Mouse (Mus musculus): Measurements from ENCODE around the gene Nbeal2. TPM values are rescaled to one million over a fixed set of nuclear protein-coding genes. Genes with fewer than 3 reads are reported as not detected.
A peak's percentile ranks its signal among the peaks of the same experiment; 100 is the strongest.

Nbeal2 gene
- polyA plus RNA-seq, 1 experiment from 2014 or later = 2.4 TPM

DNA sequence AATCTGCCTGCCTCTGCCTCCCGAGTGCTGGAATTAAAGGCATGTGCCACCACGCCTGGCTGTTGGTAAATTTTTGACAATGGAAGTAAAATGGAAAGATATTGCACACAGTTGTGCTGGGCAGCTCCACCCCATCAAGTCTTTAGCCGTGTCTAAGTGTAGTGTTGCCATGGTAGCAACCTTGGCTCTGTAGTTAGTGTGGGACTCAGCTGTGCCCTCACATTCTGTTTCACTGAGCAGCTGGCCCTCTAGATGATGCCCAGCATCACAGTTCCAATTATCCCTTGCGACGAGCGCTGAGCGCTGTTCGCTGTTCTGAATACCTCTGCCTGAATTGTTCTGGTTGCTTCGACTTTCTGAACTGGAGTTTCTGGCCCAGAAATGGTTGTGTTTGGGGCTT, 27.9 kb upstream of the Nbeal2 start:
- Histone ChIP-seq H3K9ac (ENCODE audit: low read depth, low read length) (no peak overlapping the region), H3K27me3 (ENCODE audit: control insufficient read depth, insufficient read depth, low read length) (no peaks in the 10 kb centered on the region), H3K4me2 (replicated peaks; ENCODE audit: low read depth, low read length) (no peak overlapping the region), H3K27ac (ENCODE audit: low read depth, low read length) (peak overlapping the region; percentile 54; the same call in 1 of the 2 replicates), H3K4me1 (replicated peaks; ENCODE audit: control insufficient read depth, insufficient read depth, low read length) (peaks cover 14% of the 10 kb centered on the region), H3K36me3 (ENCODE audit: control insufficient read depth, insufficient read depth, low read length) (no peaks in the 10 kb centered on the region), H3K9me3 (ENCODE audit: control insufficient read depth, low read length) (no peaks in the 10 kb centered on the region), H3K4me3 (ENCODE audit: low read depth, low read length) (no peak overlapping the region)
- DNase-seq (ENCODE audit: low spot score) (peak; percentile 50), ATAC-seq (ENCODE audit: low FRiP score) (peak; percentile 76)
- WGBS = 69% methylated on average over 9 of the region's 9 CpGs

DNA sequence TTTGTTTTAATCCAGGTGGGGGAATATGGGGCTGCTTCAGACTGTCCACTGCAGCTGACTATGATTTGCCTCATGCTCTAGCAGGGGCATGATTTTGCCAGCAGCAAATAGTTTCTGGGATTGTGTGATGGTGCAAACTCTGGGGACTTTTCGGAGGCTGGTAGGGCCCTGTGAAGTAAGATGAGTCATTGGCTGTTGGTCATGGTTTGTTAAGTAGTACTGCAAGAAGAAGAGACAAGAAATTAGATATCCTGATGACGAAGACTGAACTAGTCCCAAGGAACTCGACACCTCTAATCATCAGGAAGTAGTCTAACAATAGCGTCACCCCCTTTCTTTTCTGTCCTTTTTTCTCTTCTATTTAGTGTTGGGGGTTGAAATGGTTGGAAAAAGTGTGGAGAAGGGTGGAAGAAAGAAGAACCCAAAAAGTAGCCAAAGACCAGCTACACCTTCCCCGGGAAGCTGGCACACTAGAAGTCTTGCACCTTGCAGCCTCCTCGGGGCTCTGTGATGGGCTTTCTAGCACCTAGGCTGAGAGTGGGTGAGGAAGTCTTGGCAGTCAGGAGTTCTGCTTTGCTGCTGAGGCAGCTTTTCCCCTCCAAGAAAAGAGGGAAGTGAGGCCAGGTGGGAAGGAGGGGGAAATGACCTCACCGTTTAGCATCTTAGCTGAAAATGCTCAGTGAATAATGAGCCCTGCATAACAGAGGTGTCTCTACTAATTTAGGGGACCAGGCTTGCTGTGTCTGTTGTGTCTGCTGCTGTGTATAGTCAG, 27.0 kb upstream of the Nbeal2 start:
- H3K36me3 ChIP-seq (ENCODE audit: control insufficient read depth, insufficient read depth, low read length) = no peaks in the 10 kb centered on the region
- H3K9ac ChIP-seq (ENCODE audit: low read depth, low read length) = no peak overlapping the region
- 0 out of 2 replicates have a peak overlapping the region, but pooled peaks have one; percentile 13 for H3K27ac ChIP-seq (ENCODE audit: low read depth, low read length)
- H3K4me3 ChIP-seq (ENCODE audit: low read depth, low read length) = no peak overlapping the region
- WGBS = 80% methylated on average over 7 of the region's 7 CpGs
- no peaks in the 10 kb centered on the region for H3K27me3 ChIP-seq (ENCODE audit: control insufficient read depth, insufficient read depth, low read length)
- H3K4me2 ChIP-seq (replicated peaks; ENCODE audit: low read depth, low read length) = no peak overlapping the region
- ATAC-seq (ENCODE audit: low FRiP score) = no peak
- H3K9me3 ChIP-seq (ENCODE audit: control insufficient read depth, low read length) = no peaks in the 10 kb centered on the region
- H3K4me1 ChIP-seq (replicated peaks; ENCODE audit: control insufficient read depth, insufficient read depth, low read length) = peaks cover 14% of the 10 kb centered on the region
- DNase-seq (ENCODE audit: low spot score) = no peak

DNA sequence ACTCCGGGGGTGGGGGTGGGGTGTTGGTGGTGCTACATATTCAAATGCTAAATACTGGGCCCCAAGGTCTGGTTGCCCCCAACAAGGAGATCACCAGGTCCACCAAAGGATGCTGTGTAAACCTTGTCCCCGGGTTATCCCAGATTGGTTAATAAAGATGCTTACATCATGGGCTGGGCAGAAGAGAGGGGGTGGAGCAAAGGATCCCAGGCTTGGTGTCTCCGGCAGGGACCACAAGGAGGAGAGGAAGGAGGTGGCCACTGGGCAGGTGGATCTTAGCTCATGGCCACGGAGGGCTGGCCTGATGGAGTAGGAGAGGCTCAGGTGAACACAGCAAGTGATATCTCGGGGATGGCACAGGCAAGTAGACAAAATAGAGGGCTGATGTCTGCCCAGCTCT, 24.9 kb upstream of the Nbeal2 start:
- DNase-seq (ENCODE audit: low spot score) (no peak), ATAC-seq (ENCODE audit: low FRiP score) (no peak)
- 68% methylated on average over 5 of the region's 5 CpGs for WGBS
- no peaks in the 10 kb centered on the region for H3K36me3 ChIP-seq (ENCODE audit: control insufficient read depth, insufficient read depth, low read length)
- H3K27ac ChIP-seq (ENCODE audit: low read depth, low read length) = no peak overlapping the region
- no peaks in the 10 kb centered on the region for H3K9me3 ChIP-seq (ENCODE audit: control insufficient read depth, low read length)
- peaks cover 5% of the 10 kb centered on the region for H3K4me1 ChIP-seq (replicated peaks; ENCODE audit: control insufficient read depth, insufficient read depth, low read length)
- no peaks in the 10 kb centered on the region for H3K27me3 ChIP-seq (ENCODE audit: control insufficient read depth, insufficient read depth, low read length)
- no peak overlapping the region for H3K4me3 ChIP-seq (ENCODE audit: low read depth, low read length)
- no peak overlapping the region for H3K9ac ChIP-seq (ENCODE audit: low read depth, low read length)
- H3K4me2 ChIP-seq (replicated peaks; ENCODE audit: low read depth, low read length) = no peak overlapping the region

DNA sequence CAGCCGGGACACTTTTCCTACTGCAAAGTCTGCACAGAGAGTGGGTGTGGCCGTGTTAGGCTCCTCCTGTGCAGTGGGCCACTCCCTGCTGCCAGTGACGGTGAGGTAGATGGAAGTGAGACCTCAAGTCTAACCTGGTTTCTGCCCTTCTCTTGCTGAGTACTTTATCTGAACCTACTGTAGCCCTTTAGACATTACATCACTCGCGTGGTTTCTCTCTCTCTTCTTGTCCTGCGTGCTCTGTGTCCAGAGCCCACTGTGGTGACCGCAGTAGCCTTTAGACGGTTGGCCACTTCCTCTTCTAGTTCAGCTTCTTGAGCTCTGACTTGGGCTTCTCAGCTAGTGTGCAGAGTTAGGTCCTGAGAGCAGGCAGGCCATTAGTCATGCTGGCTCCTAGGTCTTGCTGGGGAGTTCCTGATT, 22.5 kb upstream of the Nbeal2 start:
- Histone ChIP-seq H3K4me1 (replicated peaks; ENCODE audit: control insufficient read depth, insufficient read depth, low read length) (no peaks in the 10 kb centered on the region), H3K4me3 (ENCODE audit: low read depth, low read length) (no peak overlapping the region), H3K4me2 (replicated peaks; ENCODE audit: low read depth, low read length) (no peak overlapping the region), H3K27ac (ENCODE audit: low read depth, low read length) (no peak overlapping the region), H3K36me3 (ENCODE audit: control insufficient read depth, insufficient read depth, low read length) (no peaks in the 10 kb centered on the region), H3K27me3 (ENCODE audit: control insufficient read depth, insufficient read depth, low read length) (no peaks in the 10 kb centered on the region), H3K9ac (ENCODE audit: low read depth, low read length) (no peak overlapping the region), H3K9me3 (ENCODE audit: control insufficient read depth, low read length) (no peaks in the 10 kb centered on the region)
- DNase-seq (ENCODE audit: low spot score) = no peak
- WGBS = 87% methylated on average over 8 of the region's 8 CpGs
- ATAC-seq (ENCODE audit: low FRiP score) = no peak

DNA sequence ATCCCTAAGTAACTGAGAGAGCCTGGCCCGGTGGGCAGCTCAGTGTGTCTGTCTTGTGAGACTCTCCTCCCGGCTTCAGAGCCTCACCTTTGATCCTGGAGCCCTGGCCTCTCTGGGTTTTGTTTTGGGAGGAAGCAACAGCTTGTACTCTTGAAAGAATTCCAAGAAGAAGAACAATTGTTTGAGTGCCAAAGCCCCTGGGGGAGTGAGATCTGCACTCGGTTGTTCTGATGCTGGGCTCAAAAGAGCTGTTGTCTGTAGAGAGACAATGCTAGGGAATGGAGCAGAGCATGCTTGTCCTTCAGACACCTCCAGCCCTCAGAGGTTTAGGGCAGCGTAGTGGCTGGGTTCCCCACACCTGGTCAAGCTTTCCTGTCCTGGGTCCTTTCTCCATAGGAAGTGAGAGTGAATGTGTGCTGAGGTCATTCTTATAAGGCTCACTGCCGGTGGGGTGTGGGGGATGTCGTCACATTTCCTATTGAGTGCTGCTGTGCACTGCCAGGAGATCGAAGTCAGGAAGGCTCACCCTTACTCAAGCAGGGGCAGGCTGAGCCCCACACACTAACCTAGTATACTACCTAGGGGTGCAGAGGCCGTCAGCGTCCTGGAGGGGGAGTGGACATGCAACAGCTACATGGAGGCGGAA, 19.3 kb upstream of the Nbeal2 start:
- DNase-seq (ENCODE audit: low spot score) = no peak
- ATAC-seq (ENCODE audit: low FRiP score) = no peak
- no peaks in the 10 kb centered on the region for H3K36me3 ChIP-seq (ENCODE audit: control insufficient read depth, insufficient read depth, low read length)
- H3K4me2 ChIP-seq (replicated peaks; ENCODE audit: low read depth, low read length) = no peak overlapping the region
- H3K27me3 ChIP-seq (ENCODE audit: control insufficient read depth, insufficient read depth, low read length) = no peaks in the 10 kb centered on the region
- H3K4me3 ChIP-seq (ENCODE audit: low read depth, low read length) = no peak overlapping the region
- H3K27ac ChIP-seq (ENCODE audit: low read depth, low read length) = 0 out of 2 replicates have a peak overlapping the region, but pooled peaks have one; percentile 13
- WGBS = 61% methylated on average over 10 of the region's 10 CpGs
- H3K9ac ChIP-seq (ENCODE audit: low read depth, low read length) = no peak overlapping the region
- H3K9me3 ChIP-seq (ENCODE audit: control insufficient read depth, low read length) = no peaks in the 10 kb centered on the region
- H3K4me1 ChIP-seq (replicated peaks; ENCODE audit: control insufficient read depth, insufficient read depth, low read length) = no peaks in the 10 kb centered on the region

DNA sequence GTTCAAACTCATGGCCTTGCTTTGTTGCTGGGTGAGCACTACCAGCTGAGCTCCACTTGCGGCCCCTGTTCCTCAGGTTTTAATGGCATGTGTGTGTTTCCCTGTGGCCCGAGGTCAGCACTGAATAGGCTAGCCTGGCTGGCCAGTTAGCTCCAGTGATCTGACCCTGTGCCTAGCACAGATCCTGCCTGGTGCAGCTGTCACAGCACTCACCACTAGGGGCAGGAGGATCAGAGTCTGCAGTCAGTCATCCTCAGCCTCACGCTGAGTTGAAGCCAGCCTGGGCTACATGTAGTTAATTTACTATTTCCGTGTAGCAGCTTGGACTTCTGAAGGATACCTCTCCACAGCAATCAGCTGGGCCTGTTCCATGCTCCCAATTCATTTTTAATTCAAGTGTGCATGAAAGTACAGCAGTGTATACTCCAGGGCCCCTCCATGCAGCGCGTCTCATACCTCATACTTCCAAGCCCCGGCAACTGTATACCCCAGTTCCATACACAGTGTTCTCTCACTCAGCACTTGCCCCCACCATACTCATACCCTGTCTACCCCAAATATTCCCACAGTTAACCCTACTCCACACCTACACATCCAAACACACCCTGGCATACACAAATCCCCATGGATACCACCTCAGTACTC, 18.6 kb upstream of the Nbeal2 start:
- 0 out of 2 replicates have a peak overlapping the region, but pooled peaks have one; percentile 13 for H3K27ac ChIP-seq (ENCODE audit: low read depth, low read length)

DNA sequence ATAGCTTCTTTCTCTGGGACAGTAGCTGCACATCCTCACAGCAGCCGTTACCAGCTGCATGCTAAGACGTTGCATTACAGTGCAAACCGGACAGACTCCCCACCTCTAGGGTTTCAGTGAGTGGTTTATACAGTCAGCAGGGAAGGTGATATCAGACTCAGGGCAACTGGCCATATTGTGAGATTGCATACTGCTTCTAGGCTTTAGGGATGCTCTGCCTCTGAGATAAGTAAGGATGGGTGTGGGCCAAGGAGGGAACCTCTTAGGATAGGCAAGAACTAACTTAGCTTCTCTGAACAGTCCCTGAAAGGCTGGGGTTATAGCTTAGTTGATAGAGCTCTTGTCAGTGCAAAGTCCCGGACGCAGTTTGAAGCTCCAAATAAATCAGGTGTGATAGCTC, 15.8 kb upstream of the Nbeal2 start:
- H3K4me1 ChIP-seq (replicated peaks; ENCODE audit: control insufficient read depth, insufficient read depth, low read length) = no peaks in the 10 kb centered on the region
- DNase-seq (ENCODE audit: low spot score) = no peak
- H3K9me3 ChIP-seq (ENCODE audit: control insufficient read depth, low read length) = no peaks in the 10 kb centered on the region

More for the DNA sequence above, 18.6 kb upstream of the Nbeal2 start:
- Histone ChIP-seq H3K4me1 (replicated peaks; ENCODE audit: control insufficient read depth, insufficient read depth, low read length) (no peaks in the 10 kb centered on the region), H3K4me3 (ENCODE audit: low read depth, low read length) (no peak overlapping the region), H3K9ac (ENCODE audit: low read depth, low read length) (no peak overlapping the region), H3K27me3 (ENCODE audit: control insufficient read depth, insufficient read depth, low read length) (no peaks in the 10 kb centered on the region), H3K9me3 (ENCODE audit: control insufficient read depth, low read length) (no peaks in the 10 kb centered on the region), H3K4me2 (replicated peaks; ENCODE audit: low read depth, low read length) (no peak overlapping the region), H3K36me3 (ENCODE audit: control insufficient read depth, insufficient read depth, low read length) (no peaks in the 10 kb centered on the region)
- DNase-seq (ENCODE audit: low spot score) (peak; percentile 44), ATAC-seq (ENCODE audit: low FRiP score) (0 out of 2 replicates have a peak, but pooled peaks have one; percentile 33)
- WGBS = 56% methylated on average over 7 of the region's 7 CpGs

DNA sequence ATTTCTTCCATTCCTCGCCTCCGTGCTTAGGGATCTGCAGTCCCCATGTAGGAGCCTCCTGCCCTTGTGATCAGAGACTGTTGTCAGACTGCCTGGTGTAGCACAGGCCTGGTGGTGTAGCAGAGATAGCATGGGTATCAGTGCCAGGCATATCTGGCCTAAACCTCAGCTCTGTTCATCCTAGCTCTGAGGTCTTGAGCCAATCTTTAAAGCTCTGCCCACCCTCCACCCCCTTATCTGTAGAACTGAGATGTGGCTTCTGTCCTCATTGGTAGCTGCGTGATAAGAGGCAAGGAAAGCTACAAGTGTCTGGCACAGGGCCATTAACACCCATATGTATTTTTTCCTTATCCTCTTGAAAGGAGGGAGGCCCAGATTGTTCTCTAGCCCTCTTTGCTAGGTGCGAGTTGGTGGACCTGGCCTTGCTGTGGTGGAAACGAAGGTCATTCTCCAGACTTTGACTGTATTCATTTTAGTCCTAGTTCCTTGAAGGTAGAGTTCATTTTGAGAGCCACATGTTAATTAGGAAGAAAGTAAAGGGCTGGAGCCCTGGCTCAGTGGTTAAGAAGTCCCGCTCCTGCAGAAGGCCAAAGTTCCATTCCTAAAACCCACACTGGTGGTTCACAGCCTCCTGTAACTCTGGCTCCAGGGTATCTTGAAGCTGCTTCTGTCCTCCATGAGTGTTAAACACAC, 14.8 kb upstream of the Nbeal2 start:
- Histone ChIP-seq H3K27ac (ENCODE audit: low read depth, low read length) (no peak overlapping the region), H3K27me3 (ENCODE audit: control insufficient read depth, insufficient read depth, low read length) (no peaks in the 10 kb centered on the region), H3K9ac (ENCODE audit: low read depth, low read length) (no peak overlapping the region), H3K4me3 (ENCODE audit: low read depth, low read length) (no peak overlapping the region), H3K9me3 (ENCODE audit: control insufficient read depth, low read length) (no peaks in the 10 kb centered on the region), H3K36me3 (ENCODE audit: control insufficient read depth, insufficient read depth, low read length) (no peaks in the 10 kb centered on the region), H3K4me2 (replicated peaks; ENCODE audit: low read depth, low read length) (no peak overlapping the region), H3K4me1 (replicated peaks; ENCODE audit: control insufficient read depth, insufficient read depth, low read length) (no peaks in the 10 kb centered on the region)
- ATAC-seq (ENCODE audit: low FRiP score) (no peak), DNase-seq (ENCODE audit: low spot score) (no peak)
- WGBS = 89% methylated on average over 6 of the region's 6 CpGs

More for the DNA sequence above, 15.8 kb upstream of the Nbeal2 start:
- Histone ChIP-seq H3K4me3 (ENCODE audit: low read depth, low read length) (no peak overlapping the region), H3K27ac (ENCODE audit: low read depth, low read length) (no peak overlapping the region), H3K4me2 (replicated peaks; ENCODE audit: low read depth, low read length) (no peak overlapping the region), H3K27me3 (ENCODE audit: control insufficient read depth, insufficient read depth, low read length) (no peaks in the 10 kb centered on the region), H3K9ac (ENCODE audit: low read depth, low read length) (no peak overlapping the region), H3K36me3 (ENCODE audit: control insufficient read depth, insufficient read depth, low read length) (no peaks in the 10 kb centered on the region)
- ATAC-seq (ENCODE audit: low FRiP score) = no peak
- WGBS = 92% methylated on average over 5 of the region's 5 CpGs
